Mouse (Mus musculus) right cerebral cortex, adult 18-20 months (tissue): ENCODE measurements at regions not wholly inside any gene's neighbourhood (a gene's known extent, or its start where the extent isn't known, plus 50 kb on each side); places are given as distances from the start of the nearest gene placed in this dataset.

ENCODE experiments used
- DNase-seq: peaks from one replicate; pipeline ENCODE4 v3.0.0; 2022; ENCODE audit warnings: mixed read lengths

- no peak for DNase-seq
Measured at GRCm38 (mm10) chr10:47742088-47742487, 2046.5 kb downstream of the Grik2 start.

- no peak for DNase-seq
Measured at GRCm38 (mm10) chr10:47741667-47742066, 2046.9 kb downstream of the Grik2 start.

GRCm38 (mm10) chr10:47708780-47709179 lies 2079.8 kb downstream of the Grik2 start:
- DNase-seq = peak; percentile 13
